Mouse (Mus musculus): ENCODE results near the gene Plet1.

- TF ChIP-seq CTCF (conservative IDR thresholded peaks at IDR 0.05; ENCODE audit: insufficient read depth, insufficient read length, low read depth, low read length) (no peak), POLR2A (IDR thresholded peaks at IDR 0.05; ENCODE audit: low read depth, low read length) (no peak)
These were observed 19.0 kb upstream of the Plet1 start for GRCm38 (mm10) chr9:50475318-50475717.
